Mouse (Mus musculus) bone marrow, adult 2 months (tissue): Measurements from ENCODE around the gene Slit3.

ENCODE experiments used
- CTCF ChIP-seq: fragments of 200-500 bp; IDR thresholded peaks from 2 replicates; pipeline ENCODE4 v1.5.1; 2011; ENCODE audit warnings: low read length, control low read depth; ENCODE audit not compliant: control insufficient read depth, insufficient read depth
- POLR2A ChIP-seq: fragments of 200-500 bp; IDR thresholded peaks from 2 replicates; pipeline ENCODE4 v1.6.1; 2011; ENCODE audit warnings: low read depth, mild to moderate bottlenecking, control low read depth, low read length, borderline replicate concordance; ENCODE audit not compliant: control insufficient read depth

GRCm38 (mm10) chr11:35388471-35388870, 267.4 kb downstream of the Slit3 start:
- no peak for TF ChIP-seq CTCF
- no peak for TF ChIP-seq POLR2A
